Mouse (Mus musculus) urinary bladder, adult 18-20 months (tissue): Measurements from ENCODE around the gene Flvcr2.

Experiments used
- DNase-seq, 2 experiments: peaks; one replicate each; pipeline ENCODE4 v3.0.0; 2022; ENCODE audit warnings: low spot score in 2 of 2, mixed read lengths in 2 of 2

Gene Flvcr2

GRCm38 (mm10) chr12:85794094-85794493, 47.8 kb downstream of the Flvcr2 start:
- DNase-seq, result no peak

GRCm38 (mm10) chr12:85795551-85795950, 49.2 kb downstream of the Flvcr2 start:
- no peak for DNase-seq

GRCm38 (mm10) chr12:85800031-85800430, 53.7 kb downstream of the Flvcr2 start:
- DNase-seq, result no peak

- DNase-seq, result no peak
Observed at GRCm38 (mm10) chr12:85809726-85810125, 63.4 kb downstream of the Flvcr2 start.

- DNase-seq, result no peak
Observed at GRCm38 (mm10) chr12:85810959-85811358, 64.6 kb downstream of the Flvcr2 start.

GRCm38 (mm10) chr12:85811676-85812075, 65.3 kb downstream of the Flvcr2 start:
- DNase-seq, result no peak

GRCm38 (mm10) chr12:85813599-85813998, 67.3 kb downstream of the Flvcr2 start:
- DNase-seq, result no peak

GRCm38 (mm10) chr12:85822051-85822450, 75.7 kb downstream of the Flvcr2 start:
- no peak for DNase-seq

- peak; percentile 91 to 95 for DNase-seq
Observed at GRCm38 (mm10) chr12:85824438-85825264, 78.3 kb downstream of the Flvcr2 start, which contains the start of the genes Erg28 and Ttll5. TSS of gene Erg28 (minus strand) at chr12:85824550. TSS of gene Ttll5 (plus strand) at chr12:85824659.

- no peak for DNase-seq
Observed at GRCm38 (mm10) chr12:85825361-85825760, 79.0 kb downstream of the Flvcr2 start.

- DNase-seq, result no peak
Observed at GRCm38 (mm10) chr12:85825822-85826221, 79.5 kb downstream of the Flvcr2 start.

GRCm38 (mm10) chr12:85828856-85829255, 82.5 kb downstream of the Flvcr2 start:
- no peak for DNase-seq

- DNase-seq, result no peak
Observed at GRCm38 (mm10) chr12:85829866-85830265, 83.5 kb downstream of the Flvcr2 start.

GRCm38 (mm10) chr12:85830691-85831090, 84.4 kb downstream of the Flvcr2 start:
- no peak for DNase-seq

- DNase-seq, result no peak
Observed at GRCm38 (mm10) chr12:85834543-85834942, 88.2 kb downstream of the Flvcr2 start.

GRCm38 (mm10) chr12:85837765-85838164, 91.4 kb downstream of the Flvcr2 start:
- no peak for DNase-seq

GRCm38 (mm10) chr12:85839371-85840000, 93.1 kb downstream of the Flvcr2 start:
- no peak for DNase-seq

GRCm38 (mm10) chr12:85848164-85848958, 102.0 kb downstream of the Flvcr2 start:
- peak in 1 of 2 experiments; percentile 31 for DNase-seq

GRCm38 (mm10) chr12:85850661-85851060, 104.3 kb downstream of the Flvcr2 start:
- DNase-seq, result no peak

- no peak for DNase-seq
Observed at GRCm38 (mm10) chr12:85853836-85854235, 107.5 kb downstream of the Flvcr2 start.

- no peak for DNase-seq
Observed at GRCm38 (mm10) chr12:85854271-85854670, 107.9 kb downstream of the Flvcr2 start.

- no peak for DNase-seq
Observed at GRCm38 (mm10) chr12:85857300-85857699, 111.0 kb downstream of the Flvcr2 start.
